Mouse (Mus musculus) embryonic facial prominence, embryonic 13.5 days (tissue): ENCODE results near the gene S1pr5. TPM values are rescaled to one million over a fixed set of nuclear protein-coding genes. Genes with fewer than 3 reads are reported as not detected.
"Not testable (repeated sequence)": the region's sequence is repeated elsewhere in the genome, so short reads cannot be mapped to it uniquely, and the experiment has no call there.

Experiments used
- ATAC-seq: fragments of 200-750 bp; cut with Nextera tagmentation; 2 replicates; pipeline ENCODE4 v1.8.0; 2017; ENCODE audit warnings: low read depth; ENCODE audit not compliant: insufficient number of reproducible peaks, insufficient read depth, low FRiP score, low TSS enrichment
- H3K27ac ChIP-seq: fragments of 300-500 bp; sonication (generic); 2 replicates; pipeline ENCODE4 v1.5.1; 2015; ENCODE audit warnings: moderate library complexity, mild to moderate bottlenecking, inconsistent platforms
- H3K27me3 ChIP-seq: fragments of 300-500 bp; sonication (generic); 2 replicates; pipeline ENCODE4 v1.6.1; 2015; ENCODE audit warnings: mild to moderate bottlenecking, inconsistent platforms
- H3K36me3 ChIP-seq: fragments of 300-500 bp; sonication (generic); 2 replicates; pipeline ENCODE4 v1.6.1; 2015; ENCODE audit warnings: mild to moderate bottlenecking, inconsistent platforms
- H3K4me1 ChIP-seq: fragments of 300-500 bp; sonication (generic); 2 replicates; pipeline ENCODE4 v1.6.1; 2015; ENCODE audit warnings: inconsistent platforms
- H3K4me2 ChIP-seq: fragments of 300-500 bp; sonication (generic); 2 replicates; pipeline ENCODE4 v1.6.1; 2015; ENCODE audit warnings: moderate library complexity, mild to moderate bottlenecking, inconsistent platforms
- H3K4me3 ChIP-seq: fragments of 300-500 bp; sonication (generic); 2 replicates; pipeline ENCODE4 v1.5.1; 2015; ENCODE audit warnings: mild to moderate bottlenecking, inconsistent platforms
- H3K9ac ChIP-seq: fragments of 300-500 bp; sonication (generic); 2 replicates; pipeline ENCODE4 v1.6.1; 2015; ENCODE audit warnings: mild to moderate bottlenecking, inconsistent platforms
- H3K9me3 ChIP-seq: fragments of 300-500 bp; sonication (generic); 2 replicates; pipeline ENCODE4 v1.6.1; 2016; ENCODE audit warnings: inconsistent platforms
- WGBS: fragments of 180-500 bp; shearing (Covaris S2); methylation state at CpG from one replicate; pipeline ENCODE4 v1.1.7; 2015; ENCODE audit warnings: mixed read lengths; 5-methylcytosine and 5-hydroxymethylcytosine counted together
- polyA plus RNA-seq: library from polyadenylated mRNA; unstranded; fragments of >200 nt; fragmentation: Nextera tagmentation; extraction: Ambion mirVana; gene quantifications from 2 replicates; pipeline ENCODE4 v1.2.1, GENCODE M21; 2015

S1pr5 gene
- polyA plus RNA-seq, 1 experiment from 2014 or later: 0.58 TPM

- Histone ChIP-seq H3K4me1 (peaks cover 27% of the 10 kb centered on the region), H3K4me2 (peak overlapping the region; percentile 62), H3K27me3 (no peaks in the 10 kb centered on the region), H3K4me3 (peak overlapping the region; percentile 39), H3K9me3 (no peaks in the 10 kb centered on the region), H3K9ac (peak overlapping the region; percentile 67), H3K36me3 (no peaks in the 10 kb centered on the region; the same call in 1 of the 2 replicates), H3K27ac (no peak overlapping the region)
- WGBS: 32% methylated on average over 19 of the region's 19 CpGs
- ATAC-seq: no peak
Observed at GRCm38 (mm10) chr9:21196521-21197433, 51.5 kb downstream of the S1pr5 start.

DNA sequence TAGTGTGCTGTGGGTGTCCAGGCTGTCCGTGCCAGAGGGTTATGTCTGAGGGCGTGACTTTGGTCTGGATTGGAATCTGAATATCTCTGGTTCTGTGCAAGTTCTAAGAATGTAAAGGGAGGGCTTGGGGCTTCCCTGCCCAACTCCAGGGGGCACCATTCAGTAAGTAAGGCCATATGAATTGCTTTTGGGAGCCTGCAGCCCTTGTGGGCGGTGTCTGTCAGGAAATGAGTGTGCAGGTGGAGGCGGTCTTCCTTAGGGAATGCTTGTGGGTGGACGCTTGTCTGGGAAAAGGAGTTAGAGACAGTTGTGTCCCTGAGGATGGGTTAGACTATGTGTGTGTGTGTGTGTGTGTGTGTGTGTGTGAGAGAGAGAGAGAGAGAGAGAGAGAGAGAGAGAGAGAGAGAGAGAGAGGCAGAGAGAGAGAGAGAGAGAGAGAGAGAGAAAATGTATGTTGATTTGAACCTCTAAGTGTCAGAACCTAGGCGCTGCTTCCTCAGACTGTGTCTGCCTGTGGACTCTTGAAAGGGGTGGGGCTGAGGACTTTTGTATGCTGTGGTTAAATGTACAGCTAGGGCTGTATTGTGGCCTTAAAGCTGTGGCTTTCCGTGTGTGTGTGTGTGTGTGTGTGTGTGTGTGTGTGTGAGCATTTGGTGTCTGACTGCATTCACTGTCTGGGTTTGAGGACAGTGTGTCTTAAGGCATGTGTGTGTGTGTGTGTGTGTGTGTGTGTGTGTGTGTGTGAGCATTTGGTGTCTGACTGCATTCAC, 52.3 kb downstream of the S1pr5 start:
- not testable (repeated sequence) for H3K4me2 ChIP-seq, H3K36me3 ChIP-seq, H3K27me3 ChIP-seq, H3K9ac ChIP-seq, H3K9me3 ChIP-seq, ATAC-seq, H3K27ac ChIP-seq, H3K4me3 ChIP-seq
- peaks cover 27% of the 10 kb centered on the region for H3K4me1 ChIP-seq
- 48% methylated on average over 7 of the region's 7 CpGs for WGBS

GRCm38 (mm10) chr9:21194787-21195493, 53.3 kb downstream of the S1pr5 start:
- no peak for ATAC-seq
- 84% methylated on average over 4 of the region's 4 CpGs for whole genome bisulfite sequencing
- Histone ChIP-seq H3K4me1 (peaks cover 27% of the 10 kb centered on the region), H3K4me2 (no peak overlapping the region), H3K36me3 (no peaks in the 10 kb centered on the region; the same call in 1 of the 2 replicates), H3K9me3 (no peaks in the 10 kb centered on the region), H3K9ac (no peak overlapping the region), H3K27me3 (no peaks in the 10 kb centered on the region), H3K27ac (no peak overlapping the region), H3K4me3 (no peak overlapping the region)

DNA sequence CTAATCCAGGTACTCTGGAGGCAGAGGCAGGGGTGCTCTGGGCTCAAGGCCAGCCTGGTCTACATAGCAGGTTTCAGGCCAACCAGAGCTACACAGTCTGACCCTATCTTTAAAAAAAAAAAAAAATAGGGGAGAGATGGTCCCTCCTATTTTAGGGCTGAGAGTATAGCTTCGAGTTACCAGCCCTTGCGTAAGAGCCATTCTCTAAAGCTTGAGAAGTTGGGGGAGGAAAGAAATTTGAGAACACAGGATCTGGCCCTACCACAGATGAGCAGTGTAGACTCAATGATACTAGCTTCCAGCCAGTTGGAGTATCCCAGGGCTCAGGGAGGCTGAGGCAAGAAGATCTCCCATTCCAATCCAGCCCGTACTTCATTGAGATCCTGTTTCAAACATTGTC, 54.5 kb downstream of the S1pr5 start:
- Histone ChIP-seq H3K4me3 (no peak overlapping the region), H3K9ac (no peak overlapping the region), H3K36me3 (no peaks in the 10 kb centered on the region), H3K27ac (no peak overlapping the region), H3K27me3 (no peaks in the 10 kb centered on the region), H3K4me1 (peaks cover 27% of the 10 kb centered on the region), H3K9me3 (no peaks in the 10 kb centered on the region), H3K4me2 (no peak overlapping the region)
- ATAC-seq: no peak
- 79% methylated on average over 3 of the region's 3 CpGs for WGBS

Other genes starting within 250 kb of the S1pr5 start
- 142 TPM in 2 replicates for gene Mrpl4, start 245.7 kb downstream of the S1pr5 start, polyA plus RNA-seq
- gene Icam1, start 232.5 kb downstream of the S1pr5 start, polyA plus RNA-seq: 13.4 and 15.4 TPM in 2 replicates
- gene Icam4, start 219.1 kb downstream of the S1pr5 start, polyA plus RNA-seq: 0.27 and 2.6 TPM in 2 replicates
- 0.13 and 0.21 TPM in 2 replicates for gene Icam5, start 216.4 kb downstream of the S1pr5 start, polyA plus RNA-seq
- 1.3 TPM in 1 of 2 replicates, not detected in the other for gene Zglp1, start 181.3 kb downstream of the S1pr5 start, polyA plus RNA-seq
- gene Gm49373, start 175.3 kb downstream of the S1pr5 start, polyA plus RNA-seq: 0.79 and 1.0 TPM in 2 replicates
- gene Fdx1l, start 174.8 kb downstream of the S1pr5 start, polyA plus RNA-seq: 60.0 and 60.2 TPM in 2 replicates
- 2.3 and 2.4 TPM in 2 replicates for gene Gm38431, start 156.4 kb downstream of the S1pr5 start, polyA plus RNA-seq
- gene Raver1, start 156.4 kb downstream of the S1pr5 start, polyA plus RNA-seq: 57.7 and 61.0 TPM in 2 replicates
- gene Tyk2, start 117.2 kb downstream of the S1pr5 start, polyA plus RNA-seq: 14.1 and 14.4 TPM in 2 replicates
- 328 and 359 TPM in 2 replicates for gene Cdc37, start 98.5 kb downstream of the S1pr5 start, polyA plus RNA-seq
- gene Pde4a, start 82.7 kb downstream of the S1pr5 start, polyA plus RNA-seq: 4.9 and 6.1 TPM in 2 replicates
- gene Keap1, start 9.1 kb downstream of the S1pr5 start, polyA plus RNA-seq: 65.2 and 70.7 TPM in 2 replicates
- gene Atg4d, start 16.9 kb upstream of the S1pr5 start, polyA plus RNA-seq: 33.3 and 35.4 TPM in 2 replicates
- 16.8 and 19.2 TPM in 2 replicates for gene Kri1, start 39.5 kb upstream of the S1pr5 start, polyA plus RNA-seq
- gene Cdkn2d, start 43.0 kb upstream of the S1pr5 start, polyA plus RNA-seq: 52.1 and 56.2 TPM in 2 replicates
- gene Ap1m2, start 63.9 kb upstream of the S1pr5 start, polyA plus RNA-seq: 22.3 and 30.1 TPM in 2 replicates
- 120 and 123 TPM in 2 replicates for gene Slc44a2, start 72.3 kb upstream of the S1pr5 start, polyA plus RNA-seq
- 248 and 252 TPM in 2 replicates for gene Ilf3, start 119.4 kb upstream of the S1pr5 start, polyA plus RNA-seq
- 47.0 and 53.5 TPM in 2 replicates for gene Qtrt1, start 163.4 kb upstream of the S1pr5 start, polyA plus RNA-seq
- 74.5 and 79.8 TPM in 2 replicates for gene Dnm2, start 176.5 kb upstream of the S1pr5 start, polyA plus RNA-seq